Mouse (Mus musculus): ENCODE data around the gene Serpinb5. TPM values are rescaled to one million over a fixed set of nuclear protein-coding genes. Genes with fewer than 3 reads are reported as not detected.

Gene Serpinb5
- total RNA-seq, 2 experiments from 2014 or later, result not detected

Other genes with a start within 250 kb of the Serpinb5 start
- 2.3 and 3.5 TPM in 2 replicates for gene Bcl2, start 146.9 kb upstream of the Serpinb5 start, total RNA-seq (2015; ENCODE audit: low replicate concordance)
- 1.7 and 2.5 TPM in 2 replicates for gene Bcl2, start 146.9 kb upstream of the Serpinb5 start, total RNA-seq (2017; ENCODE audit: low replicate concordance)
- 1.9 and 3.3 TPM in 2 replicates for gene Kdsr, start 101.4 kb upstream of the Serpinb5 start, total RNA-seq (2015; ENCODE audit: low replicate concordance)
- 2.2 and 3.2 TPM in 2 replicates for gene Kdsr, start 101.4 kb upstream of the Serpinb5 start, total RNA-seq (2017; ENCODE audit: low replicate concordance)
- gene Vps4b, start 64.4 kb upstream of the Serpinb5 start, total RNA-seq (2015; ENCODE audit: low replicate concordance), result 35.9 and 101 TPM in 2 replicates
- 50.0 and 56.3 TPM in 2 replicates for gene Vps4b, start 64.4 kb upstream of the Serpinb5 start, total RNA-seq (2017; ENCODE audit: low replicate concordance)
- not detected in 2 replicates for gene Serpinb12, start 73.3 kb downstream of the Serpinb5 start, total RNA-seq (2015; ENCODE audit: low replicate concordance)
- not detected in 2 replicates for gene Serpinb12, start 73.3 kb downstream of the Serpinb5 start, total RNA-seq (2017; ENCODE audit: low replicate concordance)
- not detected in 2 replicates for gene Serpinb13, start 119.8 kb downstream of the Serpinb5 start, total RNA-seq (2015; ENCODE audit: low replicate concordance)
- gene Serpinb13, start 119.8 kb downstream of the Serpinb5 start, total RNA-seq (2017; ENCODE audit: low replicate concordance), result not detected in 2 replicates
- not detected in 2 replicates for gene Serpinb3a, start 191.1 kb downstream of the Serpinb5 start, total RNA-seq (2015; ENCODE audit: low replicate concordance)
- not detected in 2 replicates for gene Serpinb3a, start 191.1 kb downstream of the Serpinb5 start, total RNA-seq (2017; ENCODE audit: low replicate concordance)
- gene Serpinb3d, start 222.3 kb downstream of the Serpinb5 start, total RNA-seq (2015; ENCODE audit: low replicate concordance), result not detected in 2 replicates
- gene Serpinb3d, start 222.3 kb downstream of the Serpinb5 start, total RNA-seq (2017; ENCODE audit: low replicate concordance), result not detected in 2 replicates